Mouse (Mus musculus) neural tube, embryonic 12.5 days (tissue): ENCODE results near the gene Prr29. TPM values are rescaled to one million over a fixed set of nuclear protein-coding genes. Genes with fewer than 3 reads are reported as not detected.

Source experiments
- ATAC-seq: fragments of 200-750 bp; cut with Nextera tagmentation; 2 replicates; pipeline ENCODE4 v1.8.0; 2017; ENCODE audit warnings: low read depth, mild to moderate bottlenecking, moderate TSS enrichment, moderate library complexity; ENCODE audit not compliant: low FRiP score
- H3K27ac ChIP-seq: fragments of 300-500 bp; sonication (generic); 2 replicates; pipeline ENCODE4 v1.5.1; 2016
- H3K27me3 ChIP-seq: fragments of 300-500 bp; sonication (generic); replicated peaks from 2 replicates; pipeline ENCODE4 v1.6.1; 2016; ENCODE audit warnings: mild to moderate bottlenecking
- H3K36me3 ChIP-seq: fragments of 300-500 bp; sonication (generic); 2 replicates; pipeline ENCODE4 v1.6.1; 2016; ENCODE audit warnings: mild to moderate bottlenecking
- H3K4me1 ChIP-seq: fragments of 300-500 bp; sonication (generic); 2 replicates; pipeline ENCODE4 v1.6.1; 2016
- H3K4me2 ChIP-seq: fragments of 300-500 bp; sonication (generic); replicated peaks from 2 replicates; pipeline ENCODE4 v1.6.1; 2016; ENCODE audit warnings: mild to moderate bottlenecking
- H3K4me3 ChIP-seq: fragments of 300-500 bp; sonication (generic); 2 replicates; pipeline ENCODE4 v1.5.1; 2016
- H3K9ac ChIP-seq: fragments of 300-500 bp; sonication (generic); 2 replicates; pipeline ENCODE4 v1.6.1; 2016; ENCODE audit warnings: mild to moderate bottlenecking
- H3K9me3 ChIP-seq: fragments of 300-500 bp; sonication (generic); 2 replicates; pipeline ENCODE4 v1.6.1; 2016; ENCODE audit warnings: mild to moderate bottlenecking
- WGBS: fragments of 180-500 bp; shearing (Covaris S2); methylation state at CpG from one replicate; pipeline ENCODE4 v1.1.7; 2016; 5-methylcytosine and 5-hydroxymethylcytosine counted together
- polyA plus RNA-seq: library from polyadenylated mRNA; unstranded; fragments of >200 nt; fragmentation: Nextera tagmentation; extraction: Ambion mirVana; gene quantifications from 2 replicates; pipeline ENCODE4 v1.2.1, GENCODE M21; 2016

Prr29 gene
- not detected in 2 replicates for polyA plus RNA-seq

GRCm38 (mm10) chr11:106365366-106365765 lies at the start of gene Prr29:
TSS of gene Prr29 (plus strand) at chr11:106365472.
- no peak within 1 kb of the TSS for H3K27ac ChIP-seq
- ATAC-seq = no peak
- H3K4me2 ChIP-seq = peak within 1 kb of the TSS; percentile 31; the same call in 1 of the 2 replicates
- H3K4me1 ChIP-seq = peaks cover 9% of the 10 kb centered on the region
- WGBS = 56% methylated on average over 10 of the region's 10 CpGs
- no peaks in the 10 kb centered on the region for H3K9me3 ChIP-seq
- no peaks in the 10 kb centered on the region for H3K27me3 ChIP-seq
- H3K36me3 ChIP-seq = no peaks in the 10 kb centered on the region
- H3K4me3 ChIP-seq = no peak within 1 kb of the TSS
- no peak within 1 kb of the TSS for H3K9ac ChIP-seq

GRCm38 (mm10) chr11:106316416-106316815 lies 48.9 kb upstream of the Prr29 start:
- Histone ChIP-seq H3K9me3 (no peaks in the 10 kb centered on the region), H3K27ac (no peak overlapping the region), H3K9ac (no peak overlapping the region), H3K4me3 (no peak overlapping the region), H3K4me1 (no peaks in the 10 kb centered on the region), H3K36me3 (no peaks in the 10 kb centered on the region), H3K27me3 (no peaks in the 10 kb centered on the region), H3K4me2 (no peak overlapping the region)
- WGBS = 70% methylated on average over 1 of the region's 1 CpGs
- no peak for ATAC-seq

DNA sequence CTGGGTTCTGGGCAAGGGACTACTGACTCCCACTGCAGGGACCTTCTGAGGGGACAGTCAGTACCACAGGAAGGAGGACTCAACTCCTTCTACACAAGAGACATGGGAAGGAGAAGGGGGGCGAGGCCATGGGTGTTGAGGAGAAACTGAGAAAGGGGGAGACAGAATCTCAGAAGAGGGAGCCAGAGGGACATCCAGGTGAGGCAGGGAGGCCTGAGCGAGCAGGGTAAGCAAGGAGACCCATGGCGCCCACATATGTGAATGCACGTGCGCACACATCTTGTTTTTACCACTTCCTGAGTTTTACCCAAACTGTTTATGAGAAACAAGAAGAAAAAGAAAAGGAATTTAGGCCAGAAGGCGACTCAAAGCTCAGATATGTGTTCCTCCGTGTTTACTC lies 47.5 kb upstream of the Prr29 start:
- no peak overlapping the region for H3K9ac ChIP-seq
- no peak overlapping the region for H3K4me2 ChIP-seq
- no peak for ATAC-seq
- H3K27me3 ChIP-seq = no peaks in the 10 kb centered on the region
- H3K4me3 ChIP-seq = no peak overlapping the region
- no peaks in the 10 kb centered on the region for H3K9me3 ChIP-seq
- WGBS = 81% methylated on average over 7 of the region's 7 CpGs
- H3K36me3 ChIP-seq = no peaks in the 10 kb centered on the region
- H3K4me1 ChIP-seq = no peaks in the 10 kb centered on the region
- H3K27ac ChIP-seq = no peak overlapping the region

DNA sequence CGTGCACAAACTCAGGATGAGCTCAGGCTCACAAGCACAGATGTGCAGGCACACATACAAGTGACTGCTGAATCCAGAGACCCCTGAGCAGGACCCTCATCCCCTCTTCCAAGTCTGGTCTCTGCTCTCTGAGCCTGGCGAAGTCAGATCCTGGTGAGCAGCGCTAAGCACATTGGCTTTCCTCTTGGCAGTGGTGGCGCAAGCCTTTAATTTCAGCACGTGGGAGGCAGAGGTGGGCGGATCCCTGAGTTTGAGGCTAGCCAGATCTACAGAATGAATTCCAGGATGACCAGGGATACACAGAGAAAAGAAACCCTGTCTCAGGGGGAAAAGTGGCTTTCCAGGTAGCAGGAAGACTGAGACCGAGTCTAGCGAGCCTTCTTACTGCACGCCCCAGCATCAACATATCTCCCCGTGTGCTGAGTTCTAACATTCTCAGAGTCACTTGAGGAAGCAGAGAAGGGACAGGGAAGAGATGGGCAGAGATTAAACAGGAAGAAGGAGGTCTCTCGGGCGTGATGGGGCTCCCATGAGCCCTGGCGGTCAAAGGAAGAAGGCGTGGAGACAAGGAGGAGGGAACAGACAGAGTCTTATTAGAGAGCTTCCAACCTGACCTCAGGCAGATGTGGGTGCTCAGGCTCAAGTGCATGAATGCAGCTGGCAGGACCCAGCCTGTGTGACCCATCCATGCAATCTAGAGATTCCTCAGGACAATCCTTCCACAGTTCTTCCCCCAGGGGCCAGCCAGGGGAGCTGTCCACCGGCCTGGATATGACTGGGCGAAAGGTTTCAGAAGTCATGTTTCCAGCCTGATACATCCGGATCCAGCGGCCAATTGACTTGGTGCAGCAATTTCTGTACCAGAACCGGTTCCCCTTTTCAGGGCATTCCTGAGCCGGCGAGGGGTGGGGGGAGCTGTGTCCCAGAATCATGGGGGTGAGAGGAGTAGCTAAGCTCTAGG lies 46.6 kb upstream of the Prr29 start:
- no peak for ATAC-seq
- no peaks in the 10 kb centered on the region for H3K27me3 ChIP-seq
- H3K9ac ChIP-seq = no peak overlapping the region
- WGBS = 80% methylated on average over 21 of the region's 21 CpGs
- no peaks in the 10 kb centered on the region for H3K36me3 ChIP-seq
- H3K9me3 ChIP-seq = no peaks in the 10 kb centered on the region
- H3K27ac ChIP-seq = no peak overlapping the region
- H3K4me2 ChIP-seq = no peak overlapping the region
- no peak overlapping the region for H3K4me3 ChIP-seq
- no peaks in the 10 kb centered on the region for H3K4me1 ChIP-seq

- Histone ChIP-seq H3K4me3 (no peak overlapping the region), H3K27me3 (no peaks in the 10 kb centered on the region), H3K4me2 (no peak overlapping the region), H3K9ac (no peak overlapping the region), H3K4me1 (no peaks in the 10 kb centered on the region), H3K9me3 (no peaks in the 10 kb centered on the region), H3K27ac (no peak overlapping the region), H3K36me3 (no peaks in the 10 kb centered on the region)
- no peak for ATAC-seq
- 70% methylated on average over 5 of the region's 5 CpGs for WGBS
These were observed 40.4 kb upstream of the Prr29 start for GRCm38 (mm10) chr11:106324858-106325257.

- 72% methylated on average over 8 of the region's 8 CpGs for WGBS
- no peak for ATAC-seq
- Histone ChIP-seq H3K4me3 (no peak overlapping the region), H3K4me2 (no peak overlapping the region), H3K4me1 (no peaks in the 10 kb centered on the region), H3K9me3 (no peaks in the 10 kb centered on the region), H3K36me3 (no peaks in the 10 kb centered on the region), H3K27me3 (no peaks in the 10 kb centered on the region), H3K27ac (no peak overlapping the region), H3K9ac (no peak overlapping the region)
These were observed 39.6 kb upstream of the Prr29 start for GRCm38 (mm10) chr11:106325566-106326206.

DNA sequence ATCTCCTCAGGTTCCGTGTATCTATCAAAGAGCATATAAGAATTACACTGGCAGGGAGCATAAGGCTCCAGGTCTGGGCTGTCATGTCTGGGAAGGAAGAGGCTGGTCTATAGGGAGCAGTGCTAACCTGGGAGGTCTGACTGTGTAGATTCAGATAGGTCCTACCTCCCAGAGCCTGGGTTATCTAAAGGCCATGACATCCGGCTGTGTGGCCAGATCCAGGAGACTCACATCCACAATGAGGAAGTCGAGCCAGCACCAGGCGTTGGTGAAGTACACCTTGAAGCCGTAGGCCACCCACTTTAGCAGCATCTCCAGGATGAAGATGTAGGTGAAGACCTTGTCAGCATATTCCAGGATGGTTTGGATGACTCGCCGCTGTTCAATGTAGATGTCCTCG lies 38.8 kb upstream of the Prr29 start:
- ATAC-seq = no peak
- no peak overlapping the region for H3K4me3 ChIP-seq
- H3K27me3 ChIP-seq = no peaks in the 10 kb centered on the region
- H3K4me1 ChIP-seq = no peaks in the 10 kb centered on the region
- no peak overlapping the region for H3K4me2 ChIP-seq
- no peaks in the 10 kb centered on the region for H3K36me3 ChIP-seq
- no peak overlapping the region for H3K9ac ChIP-seq
- 87% methylated on average over 8 of the region's 8 CpGs for WGBS
- H3K9me3 ChIP-seq = no peaks in the 10 kb centered on the region
- no peak overlapping the region for H3K27ac ChIP-seq

GRCm38 (mm10) chr11:106328521-106328920 lies 36.8 kb upstream of the Prr29 start:
- Histone ChIP-seq H3K27ac (no peak overlapping the region), H3K9me3 (no peaks in the 10 kb centered on the region), H3K4me2 (no peak overlapping the region), H3K27me3 (no peaks in the 10 kb centered on the region), H3K36me3 (no peaks in the 10 kb centered on the region), H3K4me1 (no peaks in the 10 kb centered on the region), H3K9ac (no peak overlapping the region), H3K4me3 (no peak overlapping the region)
- no peak for ATAC-seq
- 79% methylated on average over 5 of the region's 5 CpGs for WGBS

DNA sequence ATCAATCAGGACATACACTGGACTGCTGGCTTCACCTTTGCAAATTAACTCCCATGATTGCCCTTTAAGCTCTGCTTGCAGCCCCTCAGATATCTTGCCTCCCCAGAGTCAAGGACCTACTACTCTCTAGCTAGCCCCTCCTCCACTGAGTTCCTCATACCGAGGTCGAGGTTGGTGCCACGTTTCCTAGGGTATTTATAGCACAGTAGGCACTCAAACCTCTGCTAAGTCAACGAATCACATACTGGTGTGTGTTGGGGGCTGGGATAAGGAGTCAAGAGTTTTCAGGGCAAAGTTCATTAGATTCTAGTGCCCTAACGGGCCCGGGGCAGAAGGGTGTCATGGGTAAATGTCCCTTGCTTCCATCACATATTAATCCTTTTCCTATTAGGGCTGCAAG lies 36.1 kb upstream of the Prr29 start:
- no peak overlapping the region for H3K27ac ChIP-seq
- ATAC-seq = no peak
- H3K4me3 ChIP-seq = no peak overlapping the region
- WGBS = 76% methylated on average over 6 of the region's 6 CpGs
- no peaks in the 10 kb centered on the region for H3K36me3 ChIP-seq
- no peak overlapping the region for H3K9ac ChIP-seq
- no peaks in the 10 kb centered on the region for H3K9me3 ChIP-seq
- H3K4me2 ChIP-seq = no peak overlapping the region
- no peaks in the 10 kb centered on the region for H3K27me3 ChIP-seq
- no peaks in the 10 kb centered on the region for H3K4me1 ChIP-seq

- Histone ChIP-seq H3K4me3 (no peak overlapping the region), H3K9me3 (no peaks in the 10 kb centered on the region), H3K4me2 (no peak overlapping the region), H3K36me3 (no peaks in the 10 kb centered on the region), H3K27ac (no peak overlapping the region), H3K27me3 (no peaks in the 10 kb centered on the region), H3K9ac (no peak overlapping the region), H3K4me1 (no peaks in the 10 kb centered on the region)
- 68% methylated on average over 7 of the region's 7 CpGs for WGBS
- ATAC-seq = no peak
These were observed 35.6 kb upstream of the Prr29 start for GRCm38 (mm10) chr11:106329682-106330081.

DNA sequence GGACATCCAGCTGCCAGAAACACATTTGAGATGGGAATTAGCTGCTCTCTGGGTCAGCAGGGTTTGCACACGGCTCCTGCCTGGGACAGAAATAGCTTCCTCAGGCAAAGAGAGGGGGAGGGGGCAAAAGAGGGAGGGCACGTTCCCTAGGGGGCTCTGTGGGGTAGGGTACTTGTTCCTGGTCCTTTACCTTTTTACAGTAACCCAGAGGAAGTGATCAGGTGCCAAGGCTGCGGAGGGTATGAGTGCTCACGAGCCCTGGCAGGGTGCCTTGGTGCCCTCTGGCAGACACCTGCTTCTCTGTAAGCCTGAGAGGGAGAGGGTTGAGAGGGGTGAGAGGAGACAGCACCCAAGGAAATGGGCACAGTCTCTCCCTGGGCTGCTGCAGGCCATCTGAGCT lies 32.8 kb upstream of the Prr29 start:
- 63% methylated on average over 4 of the region's 4 CpGs for WGBS
- no peaks in the 10 kb centered on the region for H3K36me3 ChIP-seq
- H3K9ac ChIP-seq = no peak overlapping the region
- no peaks in the 10 kb centered on the region for H3K9me3 ChIP-seq
- ATAC-seq = no peak
- H3K4me2 ChIP-seq = no peak overlapping the region
- H3K4me1 ChIP-seq = no peaks in the 10 kb centered on the region
- no peak overlapping the region for H3K27ac ChIP-seq
- H3K4me3 ChIP-seq = no peak overlapping the region
- no peaks in the 10 kb centered on the region for H3K27me3 ChIP-seq

- Histone ChIP-seq H3K36me3 (no peaks in the 10 kb centered on the region), H3K4me3 (no peak overlapping the region), H3K4me1 (no peaks in the 10 kb centered on the region), H3K9ac (no peak overlapping the region), H3K27ac (no peak overlapping the region), H3K4me2 (no peak overlapping the region), H3K9me3 (no peaks in the 10 kb centered on the region), H3K27me3 (no peaks in the 10 kb centered on the region)
- ATAC-seq = no peak
- WGBS = 25% methylated on average over 2 of the region's 2 CpGs
These were observed 31.2 kb upstream of the Prr29 start for GRCm38 (mm10) chr11:106334066-106334465.
